Mouse (Mus musculus): Measurements from ENCODE around the gene Ube2j2. TPM values are rescaled to one million over a fixed set of nuclear protein-coding genes. Genes with fewer than 3 reads are reported as not detected.

Gene Ube2j2
- 38.8 and 56.4 TPM in 2 replicates for polyA plus RNA-seq (2012; rRNA removed; ENCODE audit: low replicate concordance)

GRCm38 (mm10) chr4:155943534-155944249, at the start of gene Ube2j2:
TSS of gene Ube2j2 (plus strand) at chr4:155943831.

GRCm38 (mm10) chr4:155962167-155962971, 18.7 kb downstream of the Ube2j2 start, which contains the start of gene C1qtnf12:
TSS of gene C1qtnf12 (plus strand) at chr4:155962318.

GRCm38 (mm10) chr4:155992241-155992905, 48.7 kb downstream of the Ube2j2 start, which contains the start of the genes B3galt6 and Sdf4:
TSS of gene B3galt6 (minus strand) at chr4:155992649.
TSS of gene Sdf4 (plus strand) at chr4:155992872.

Other genes starting within 250 kb of the Ube2j2 start
- 10.4 and 40.4 TPM in 2 replicates for gene Fndc10, start 249.5 kb upstream of the Ube2j2 start, polyA plus RNA-seq (2012; rRNA removed; ENCODE audit: low replicate concordance)
- gene Ssu72, start 239.0 kb upstream of the Ube2j2 start, polyA plus RNA-seq (2012; rRNA removed; ENCODE audit: low replicate concordance), result 104 and 120 TPM in 2 replicates
- 1.1 and 2.9 TPM in 2 replicates for gene Tmem240, start 209.0 kb upstream of the Ube2j2 start, polyA plus RNA-seq (2012; rRNA removed; ENCODE audit: low replicate concordance)
- gene Atad3a, start 182.7 kb upstream of the Ube2j2 start, polyA plus RNA-seq (2012; rRNA removed; ENCODE audit: low replicate concordance), result 103 and 149 TPM in 2 replicates
- gene Vwa1, start 169.1 kb upstream of the Ube2j2 start, polyA plus RNA-seq (2012; rRNA removed; ENCODE audit: low replicate concordance), result 21.0 and 37.2 TPM in 2 replicates
- 1.9 and 5.3 TPM in 2 replicates for gene Tmem88b, start 158.0 kb upstream of the Ube2j2 start, polyA plus RNA-seq (2012; rRNA removed; ENCODE audit: low replicate concordance)
- 0.24 and 0.50 TPM in 2 replicates for gene Ankrd65, start 153.4 kb upstream of the Ube2j2 start, polyA plus RNA-seq (2012; rRNA removed; ENCODE audit: low replicate concordance)
- gene Mrpl20, start 141.0 kb upstream of the Ube2j2 start, polyA plus RNA-seq (2012; rRNA removed; ENCODE audit: low replicate concordance), result 86.1 and 127 TPM in 2 replicates
- 92.1 and 107 TPM in 2 replicates for gene Ccnl2, start 131.3 kb upstream of the Ube2j2 start, polyA plus RNA-seq (2012; rRNA removed; ENCODE audit: low replicate concordance)
- gene Aurkaip1, start 112.6 kb upstream of the Ube2j2 start, polyA plus RNA-seq (2012; rRNA removed; ENCODE audit: low replicate concordance), result 126 and 179 TPM in 2 replicates
- gene Mxra8, start 104.2 kb upstream of the Ube2j2 start, polyA plus RNA-seq (2012; rRNA removed; ENCODE audit: low replicate concordance), result 377 and 387 TPM in 2 replicates
- gene Dvl1, start 96.4 kb upstream of the Ube2j2 start, polyA plus RNA-seq (2012; rRNA removed; ENCODE audit: low replicate concordance), result 126 and 153 TPM in 2 replicates
- 0.69 and 0.95 TPM in 2 replicates for gene Tas1r3, start 80.5 kb upstream of the Ube2j2 start, polyA plus RNA-seq (2012; rRNA removed; ENCODE audit: low replicate concordance)
- 28.1 and 32.4 TPM in 2 replicates for gene Cptp, start 74.4 kb upstream of the Ube2j2 start, polyA plus RNA-seq (2012; rRNA removed; ENCODE audit: low replicate concordance)
- 30.7 and 42.4 TPM in 2 replicates for gene Ints11, start 74.3 kb upstream of the Ube2j2 start, polyA plus RNA-seq (2012; rRNA removed; ENCODE audit: low replicate concordance)
- gene Pusl1, start 52.0 kb upstream of the Ube2j2 start, polyA plus RNA-seq (2012; rRNA removed; ENCODE audit: low replicate concordance), result 68.2 and 105 TPM in 2 replicates
- gene Acap3, start 52.0 kb upstream of the Ube2j2 start, polyA plus RNA-seq (2012; rRNA removed; ENCODE audit: low replicate concordance), result 34.4 and 52.7 TPM in 2 replicates
- gene C1qtnf12, start 18.5 kb downstream of the Ube2j2 start, polyA plus RNA-seq (2012; rRNA removed; ENCODE audit: low replicate concordance), result 71.3 and 112 TPM in 2 replicates
- 4.7 and 9.8 TPM in 2 replicates for gene B3galt6, start 48.8 kb downstream of the Ube2j2 start, polyA plus RNA-seq (2012; rRNA removed; ENCODE audit: low replicate concordance)
- 75.5 and 103 TPM in 2 replicates for gene Sdf4, start 49.0 kb downstream of the Ube2j2 start, polyA plus RNA-seq (2012; rRNA removed; ENCODE audit: low replicate concordance)
- gene Tnfrsf4, start 70.0 kb downstream of the Ube2j2 start, polyA plus RNA-seq (2012; rRNA removed; ENCODE audit: low replicate concordance), result 3.2 and 4.5 TPM in 2 replicates
- gene Tnfrsf18, start 82.3 kb downstream of the Ube2j2 start, polyA plus RNA-seq (2012; rRNA removed; ENCODE audit: low replicate concordance), result 1.6 and 3.9 TPM in 2 replicates
- gene Ttll10, start 115.6 kb downstream of the Ube2j2 start, polyA plus RNA-seq (2012; rRNA removed; ENCODE audit: low replicate concordance), result 2.1 TPM in 1 of 2 replicates, not detected in the other
- gene 9430015G10Rik, start 166.2 kb downstream of the Ube2j2 start, polyA plus RNA-seq (2012; rRNA removed; ENCODE audit: low replicate concordance), result 12.2 and 43.4 TPM in 2 replicates
- gene Rnf223, start 186.7 kb downstream of the Ube2j2 start, polyA plus RNA-seq (2012; rRNA removed; ENCODE audit: low replicate concordance), result 0.20 and 0.82 TPM in 2 replicates

Measured in subcutaneous adipose tissue, adult 2 months (tissue).